Mouse (Mus musculus) myocyte (in vitro differentiated cells): Measurements from ENCODE around the gene Spag6. TPM values are rescaled to one million over a fixed set of nuclear protein-coding genes. Genes with fewer than 3 reads are reported as not detected.

Source experiments
- H3K27me3 ChIP-seq: one replicate; pipeline ENCODE4 v1.6.1; 2011; ENCODE audit not compliant: control insufficient read depth, insufficient read depth, insufficient read length
- H3K36me3 ChIP-seq: one replicate; pipeline ENCODE4 v1.6.1; 2011; ENCODE audit not compliant: control insufficient read depth, insufficient read depth
- H3K4me2 ChIP-seq: one replicate; pipeline ENCODE4 v1.6.1; 2011; ENCODE audit warnings: low read depth, control low read depth
- H3K4me3 ChIP-seq: one replicate; pipeline ENCODE4 v1.5.1; 2011; ENCODE audit warnings: mild to moderate bottlenecking, control low read depth, moderate library complexity
- H3K79me2 ChIP-seq: one replicate; pipeline ENCODE4 v1.6.1; 2011; ENCODE audit not compliant: control insufficient read depth, insufficient read depth
- H3ac ChIP-seq: one replicate; pipeline ENCODE4 v1.6.1; 2011; ENCODE audit not compliant: control insufficient read depth, insufficient read length
- CEBPB ChIP-seq: IDR thresholded peaks from 2 replicates; pipeline ENCODE4 v1.6.1; 2011; ENCODE audit warnings: mild to moderate bottlenecking, moderate library complexity; ENCODE audit not compliant: poor library complexity, insufficient read depth, severe bottlenecking
- E2F4 ChIP-seq: IDR thresholded peaks from one replicate; pipeline ENCODE4 v1.6.1; 2011; ENCODE audit warnings: mild to moderate bottlenecking, control low read depth, moderate library complexity; ENCODE audit not compliant: insufficient read depth
- MAX ChIP-seq: IDR thresholded peaks from one replicate; pipeline ENCODE4 v1.6.1; 2011; ENCODE audit warnings: low read depth, mild to moderate bottlenecking, control low read depth
- MYOD1 ChIP-seq, 3 experiments: IDR thresholded peaks; one replicate each; pipeline ENCODE4 v1.6.1; 2011; ENCODE audit warnings: control low read depth in 2 of 3, low read depth in 2 of 3, mild to moderate bottlenecking in 2 of 3, moderate library complexity in 1 of 3; ENCODE audit not compliant: insufficient read length in 2 of 3, control insufficient read depth in 1 of 3
- MYOG ChIP-seq, 3 experiments: IDR thresholded peaks; one replicate each; pipeline ENCODE4 v1.6.1; 2011; ENCODE audit warnings: control low read depth in 2 of 3, low read depth in 2 of 3, mild to moderate bottlenecking in 2 of 3; ENCODE audit not compliant: insufficient read length in 2 of 3, control insufficient read depth in 1 of 3, insufficient read depth in 1 of 3
- POLR2A ChIP-seq: IDR thresholded peaks from one replicate; pipeline ENCODE4 v1.6.1; 2011; ENCODE audit warnings: low read depth, mild to moderate bottlenecking, control low read depth, moderate library complexity; ENCODE audit not compliant: insufficient read length
- POLR2AphosphoS2 ChIP-seq: IDR thresholded peaks from one replicate; pipeline ENCODE4 v1.6.1; 2011; ENCODE audit warnings: low read depth, control low read depth; ENCODE audit not compliant: insufficient read length
- REST ChIP-seq: IDR thresholded peaks from one replicate; pipeline ENCODE4 v1.6.1; 2011; ENCODE audit warnings: mild to moderate bottlenecking, control low read depth, moderate library complexity; ENCODE audit not compliant: insufficient read depth, insufficient read length
- SRF ChIP-seq: IDR thresholded peaks from one replicate; pipeline ENCODE4 v1.6.1; 2011; ENCODE audit warnings: low read depth; ENCODE audit not compliant: control insufficient read depth, insufficient read length
- TCF12 ChIP-seq: IDR thresholded peaks from one replicate; pipeline ENCODE4 v1.6.1; 2011; ENCODE audit warnings: mild to moderate bottlenecking, control low read depth; ENCODE audit not compliant: poor library complexity, insufficient read depth, severe bottlenecking
- TCF3 ChIP-seq: IDR thresholded peaks from one replicate; pipeline ENCODE4 v1.6.1; 2011; ENCODE audit warnings: low read depth, control low read depth; ENCODE audit not compliant: insufficient read length
- USF1 ChIP-seq: IDR thresholded peaks from one replicate; pipeline ENCODE4 v1.6.1; 2011; ENCODE audit warnings: low read depth, mild to moderate bottlenecking, control low read depth, moderate library complexity
- polyA plus RNA-seq: library from polyadenylated mRNA; unstranded; fragments of >200 nt; fragmentation: generic; extraction: Trizol; gene quantifications from one replicate; pipeline ENCODE4 v1.2.1, GENCODE M21; 2012; ENCODE audit warnings: missing spikeins

Spag6 gene
- polyA plus RNA-seq, 1 experiment, result 0.62 TPM

GRCm38 (mm10) chr2:18774326-18774725 is 80.5 kb downstream of the Spag6 start:
- no peak overlapping the region for H3ac ChIP-seq
- H3K79me2 ChIP-seq, result no peaks in the 10 kb centered on the region
- TF ChIP-seq MYOD1 (IDR thresholded peaks at IDR 0.05; ENCODE audit: control insufficient read depth in 1 of 3, insufficient read length in 2 of 3, low read depth in 2 of 3) (no peak), SRF (no peak), REST (no peak), E2F4 (no peak), TCF12 (no peak), MYOG (IDR thresholded peaks at IDR 0.05; ENCODE audit: control insufficient read depth in 1 of 3, insufficient read depth in 1 of 3, insufficient read length in 2 of 3, low read depth in 2 of 3) (no peak), POLR2AphosphoS2 (no peak), POLR2A (no peak), CEBPB (no peak), MAX (no peak), TCF3 (no peak), USF1 (no peak)
- H3K4me3 ChIP-seq, result no peak overlapping the region
- H3K36me3 ChIP-seq, result no peaks in the 10 kb centered on the region
- no peaks in the 10 kb centered on the region for H3K27me3 ChIP-seq
- no peak overlapping the region for H3K4me2 ChIP-seq

- H3K79me2 ChIP-seq, result no peaks in the 10 kb centered on the region
- no peak overlapping the region for H3K4me2 ChIP-seq
- no peak overlapping the region for H3K4me3 ChIP-seq
- no peaks in the 10 kb centered on the region for H3K27me3 ChIP-seq
- H3K36me3 ChIP-seq, result no peaks in the 10 kb centered on the region
- H3ac ChIP-seq, result no peak overlapping the region
- TF ChIP-seq TCF12 (no peak), MYOG (IDR thresholded peaks at IDR 0.05; ENCODE audit: control insufficient read depth in 1 of 3, insufficient read depth in 1 of 3, insufficient read length in 2 of 3, low read depth in 2 of 3) (no peak), SRF (no peak), POLR2A (no peak), CEBPB (no peak), MAX (no peak)
Measured at GRCm38 (mm10) chr2:18778220-18778619, 84.4 kb downstream of the Spag6 start.

GRCm38 (mm10) chr2:18779830-18780229 is 86.0 kb downstream of the Spag6 start:
- Histone ChIP-seq H3K36me3 (no peaks in the 10 kb centered on the region), H3K79me2 (no peaks in the 10 kb centered on the region), H3K4me3 (no peak overlapping the region), H3K27me3 (no peaks in the 10 kb centered on the region), H3ac (no peak overlapping the region), H3K4me2 (no peak overlapping the region)
- no peak for TF ChIP-seq POLR2AphosphoS2
- TF ChIP-seq MYOD1 (IDR thresholded peaks at IDR 0.05; ENCODE audit: control insufficient read depth in 1 of 3, insufficient read length in 2 of 3, low read depth in 2 of 3), result no peak
- TF ChIP-seq CEBPB, result no peak
- TF ChIP-seq POLR2A, result no peak
- TF ChIP-seq E2F4, result no peak
- no peak for TF ChIP-seq USF1
- TF ChIP-seq TCF3, result no peak
- no peak for TF ChIP-seq SRF
- TF ChIP-seq REST, result no peak
- TF ChIP-seq TCF12, result no peak
- no peak for TF ChIP-seq MAX
- TF ChIP-seq MYOG (IDR thresholded peaks at IDR 0.05; ENCODE audit: control insufficient read depth in 1 of 3, insufficient read depth in 1 of 3, insufficient read length in 2 of 3, low read depth in 2 of 3), result no peak

GRCm38 (mm10) chr2:18781296-18781695 is 87.5 kb downstream of the Spag6 start:
- Histone ChIP-seq H3K4me2 (no peak overlapping the region), H3K27me3 (no peaks in the 10 kb centered on the region)
- TF ChIP-seq USF1 (no peak), REST (no peak), POLR2A (no peak), MYOG (IDR thresholded peaks at IDR 0.05; ENCODE audit: control insufficient read depth in 1 of 3, insufficient read depth in 1 of 3, insufficient read length in 2 of 3, low read depth in 2 of 3) (no peak), MAX (no peak), CEBPB (no peak), TCF3 (no peak), MYOD1 (IDR thresholded peaks at IDR 0.05; ENCODE audit: control insufficient read depth in 1 of 3, insufficient read length in 2 of 3, low read depth in 2 of 3) (no peak), E2F4 (no peak), POLR2AphosphoS2 (no peak), TCF12 (no peak), SRF (no peak)

GRCm38 (mm10) chr2:18794261-18794660 is 100.4 kb downstream of the Spag6 start:
- no peaks in the 10 kb centered on the region for H3K36me3 ChIP-seq
- no peak overlapping the region for H3ac ChIP-seq
- H3K4me3 ChIP-seq, result no peak overlapping the region
- H3K27me3 ChIP-seq, result no peaks in the 10 kb centered on the region
- TF ChIP-seq POLR2A, result no peak
- TF ChIP-seq MAX, result no peak
- TF ChIP-seq MYOG (IDR thresholded peaks at IDR 0.05; ENCODE audit: control insufficient read depth in 1 of 3, insufficient read depth in 1 of 3, insufficient read length in 2 of 3, low read depth in 2 of 3), result peak in 1 of 3 experiments; percentile 5
- peak in 1 of 3 experiments; percentile 35 for TF ChIP-seq MYOD1 (IDR thresholded peaks at IDR 0.05; ENCODE audit: control insufficient read depth in 1 of 3, insufficient read length in 2 of 3, low read depth in 2 of 3)
- H3K79me2 ChIP-seq, result no peaks in the 10 kb centered on the region
- peak overlapping the region; percentile 33 for H3K4me2 ChIP-seq

More at GRCm38 (mm10) chr2:18781296-18781695, 87.5 kb downstream of the Spag6 start:
- H3K79me2 ChIP-seq, result no peaks in the 10 kb centered on the region
- H3K4me3 ChIP-seq, result no peak overlapping the region
- H3ac ChIP-seq, result no peak overlapping the region
- no peaks in the 10 kb centered on the region for H3K36me3 ChIP-seq
